19 mouse cellular contexts compared by ENCODE assay signal in genomic region chr11:24401151-24401550, GRCm38 (mm10).
A peak's percentile ranks its signal among the peaks of the same experiment; 100 is the strongest.
DNase-seq lines count a peak whose midpoint lies in the region; ATAC-seq and TF ChIP-seq lines count a peak whose summit lies in the region.
"Had no signal": no experiment of that assay in that cellular context is flagged by ENCODE, and none has a peak within 500 bp of the region (broad histone marks: within the 10 kb centered on the region; RNA-seq: fewer than 3 reads in every experiment).

No protein-coding gene starts in this region.

- intact Hi-C loops in left cerebral cortex, adult 2 months (cut with DNase I) = no loop called here

- H3K4me1 ChIP-seq in neural tube, embryonic 15.5 days = no peaks in the 10 kb centered on the region
- H3K4me1 ChIP-seq in lung, adult 2 months (ENCODE audit: control insufficient read depth, insufficient read depth, low read length) = no peaks in the 10 kb centered on the region
- H3K4me1 ChIP-seq in kidney, adult 2 months (ENCODE audit: control insufficient read depth, insufficient read depth, low read length) = no peaks in the 10 kb centered on the region
- H3K4me1 ChIP-seq: embryonic facial prominence, embryonic 13.5 days; forebrain, embryonic 15.5 days; heart, embryonic 13.5 days; hindbrain, embryonic 12.5 days had no signal

- DNase-seq in neural tube, embryonic 10.5 days (ENCODE audit: extremely low spot score, low spot score) = peak; percentile 10
- DNase-seq in lung, adult 2 months = peak; percentile 14
- DNase-seq in lung, postnatal 25 days (ENCODE audit: low spot score) = peak; percentile 11
- no peak for DNase-seq in kidney, adult 2 months
- DNase-seq in kidney, adult 8-10 months = no peak
- DNase-seq in left cerebral cortex, adult 2 months (ENCODE audit: extremely low spot score in 1 of 2, low spot score in 2 of 2) = no peak
- DNase-seq: adrenal gland, adult 2 months; adrenal gland, postnatal 25 days; cerebellum, adult 18-20 months; cerebellum, adult 9-11 months; cerebellum, postnatal 36 days; gastrocnemius, postnatal 10 days; heart, postnatal 36 days had no signal

- ATAC-seq in neural tube, embryonic 15.5 days (ENCODE audit: low FRiP score) = no peak
- ATAC-seq: forebrain, embryonic 15.5 days; hindbrain, embryonic 16.5 days had no signal

- no peak overlapping the region for H3K9ac ChIP-seq in neural tube, embryonic 15.5 days (replicated peaks)
- H3K9ac ChIP-seq: embryonic facial prominence, embryonic 13.5 days; forebrain, embryonic 15.5 days; heart, embryonic 13.5 days; hindbrain, embryonic 12.5 days had no signal

- no peaks in the 10 kb centered on the region for H3K27me3 ChIP-seq in neural tube, embryonic 15.5 days (replicated peaks)
- H3K27me3 ChIP-seq in kidney, adult 2 months (replicated peaks; ENCODE audit: control insufficient read depth, insufficient read depth, low read length) = no peaks in the 10 kb centered on the region
- H3K27me3 ChIP-seq: embryonic facial prominence, embryonic 13.5 days; forebrain, embryonic 15.5 days; heart, embryonic 13.5 days; hindbrain, embryonic 12.5 days had no signal

- WGBS in neural tube, embryonic 15.5 days = 77% methylated on average over 3 of the region's 3 CpGs
- WGBS in lung, adult 2 months = 49% methylated on average over 3 of the region's 3 CpGs
- WGBS in kidney, adult 2 months = 71% methylated on average over 3 of the region's 3 CpGs

- no peak for TF ChIP-seq POLR2A in lung, adult 2 months (IDR thresholded peaks at IDR 0.05; ENCODE audit: borderline replicate concordance, extremely low read depth, low read depth, low read length)
- TF ChIP-seq POLR2A in kidney, adult 2 months (IDR thresholded peaks at IDR 0.05; ENCODE audit: low read depth, low read length) = no peak

- no peaks in the 10 kb centered on the region for H3K9me3 ChIP-seq in neural tube, embryonic 15.5 days (replicated peaks)
- H3K9me3 ChIP-seq: embryonic facial prominence, embryonic 13.5 days; forebrain, embryonic 15.5 days; heart, embryonic 13.5 days; hindbrain, embryonic 12.5 days had no signal

- no peaks in the 10 kb centered on the region for H3K36me3 ChIP-seq in neural tube, embryonic 15.5 days
- H3K36me3 ChIP-seq in kidney, adult 2 months (ENCODE audit: control insufficient read depth, insufficient read depth, low read length) = no peaks in the 10 kb centered on the region
- H3K36me3 ChIP-seq: embryonic facial prominence, embryonic 13.5 days; forebrain, embryonic 15.5 days; heart, embryonic 13.5 days; hindbrain, embryonic 12.5 days had no signal

- H3K27ac ChIP-seq in neural tube, embryonic 15.5 days (replicated peaks) = no peak overlapping the region
- H3K27ac ChIP-seq in kidney, adult 2 months (ENCODE audit: insufficient read depth, low read depth, low read length) = no peak overlapping the region
- no peak overlapping the region for H3K27ac ChIP-seq in left cerebral cortex, adult 2 months
- H3K27ac ChIP-seq: embryonic facial prominence, embryonic 13.5 days; forebrain, embryonic 15.5 days; heart, embryonic 13.5 days; hindbrain, embryonic 12.5 days had no signal

- H3K4me2 ChIP-seq in neural tube, embryonic 15.5 days = no peak overlapping the region
- H3K4me2 ChIP-seq: embryonic facial prominence, embryonic 13.5 days; forebrain, embryonic 15.5 days; heart, embryonic 13.5 days; hindbrain, embryonic 12.5 days had no signal

- TF ChIP-seq CTCF in lung, adult 2 months (IDR thresholded peaks at IDR 0.05; ENCODE audit: insufficient read depth, low read length) = no peak
- no peak for TF ChIP-seq CTCF in kidney, adult 2 months (conservative IDR thresholded peaks at IDR 0.05; ENCODE audit: insufficient read depth, insufficient read length, low read depth, low read length)
- TF ChIP-seq CTCF in left cerebral cortex, adult 2 months (IDR thresholded peaks at IDR 0.05) = no peak

- H3K4me3 ChIP-seq in neural tube, embryonic 15.5 days (replicated peaks) = no peak overlapping the region
- H3K4me3 ChIP-seq in lung, adult 2 months (replicated peaks; ENCODE audit: extremely low read depth, low read depth, low read length) = no peak overlapping the region
- no peak overlapping the region for H3K4me3 ChIP-seq in kidney, adult 2 months (ENCODE audit: insufficient read depth, low read depth, low read length)
- H3K4me3 ChIP-seq in left cerebral cortex, adult 2 months = no peak overlapping the region
- H3K4me3 ChIP-seq: embryonic facial prominence, embryonic 13.5 days; forebrain, embryonic 15.5 days; heart, embryonic 13.5 days; hindbrain, embryonic 12.5 days had no signal

Comparison
In these comparisons a context has a peak if more than half of its experiments do, and no peak if none do; other contexts are left out.
1. DNase-seq: peak in neural tube, embryonic 10.5 days (single experiment), lung, adult 2 months (single experiment) and lung, postnatal 25 days (single experiment); none in kidney, adult 2 months (single experiment), kidney, adult 8-10 months (0 of 2) and left cerebral cortex, adult 2 months (0 of 2).